Mouse (Mus musculus) 3134 (cell line): ENCODE results near the gene Mrpl34.

Experiments used
- DNase-seq: peaks from one replicate; pipeline ENCODE4 v3.0.0-alpha.2; 2011; ENCODE audit warnings: low spot score; ENCODE audit not compliant: insufficient read length; ENCODE audit errors: extremely low read depth

The Mrpl34 gene

GRCm38 (mm10) chr8:71468001-71468400 is 3.2 kb downstream of the Mrpl34 start:
- DNase-seq = no peak

- peak; percentile 98 for DNase-seq
These were observed 4.2 kb downstream of the Mrpl34 start, which contains the start of gene Dda1 for GRCm38 (mm10) chr8:71468916-71469315. TSS of gene Dda1 (plus strand) at chr8:71469199.

GRCm38 (mm10) chr8:71469411-71469810 is 4.7 kb downstream of the Mrpl34 start:
- peak; percentile 42 for DNase-seq

DNA sequence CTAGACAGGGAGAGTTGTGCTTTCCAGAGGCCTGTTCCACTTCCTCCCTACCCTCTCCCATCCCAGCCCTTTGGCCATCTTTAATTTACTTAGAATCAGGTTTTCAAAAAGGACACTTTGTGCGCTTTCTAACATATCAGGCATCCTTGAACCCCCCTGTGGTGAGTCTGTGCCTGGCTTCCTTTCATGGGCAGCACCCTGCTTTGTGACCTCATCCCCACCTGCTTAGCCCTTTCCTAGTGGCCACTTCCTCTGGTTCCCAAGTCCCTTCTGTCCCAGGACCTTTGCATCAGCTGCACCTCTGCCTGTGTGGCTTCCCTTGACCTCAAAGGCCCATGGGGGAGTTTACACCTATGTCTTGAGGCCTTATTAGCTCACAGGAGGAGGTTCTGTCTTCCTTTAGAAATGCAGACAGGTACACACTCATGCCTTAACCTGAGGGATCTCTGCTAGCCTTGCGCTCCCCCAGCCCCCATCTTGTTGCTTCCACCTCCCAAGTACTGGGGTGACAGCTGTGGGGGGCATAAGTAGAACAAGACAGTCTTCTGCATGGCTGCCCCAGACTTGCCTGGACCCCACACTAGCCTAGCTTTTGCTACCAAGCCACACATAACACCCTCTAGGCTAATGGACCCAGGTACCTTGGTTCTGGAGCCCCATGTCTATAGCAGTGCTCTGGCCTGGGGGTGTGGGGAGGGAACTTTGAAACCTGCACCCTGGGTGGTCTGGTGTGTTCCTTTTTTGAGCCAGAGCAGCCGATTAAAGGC is 5.6 kb downstream of the Mrpl34 start:
- no peak for DNase-seq

GRCm38 (mm10) chr8:71470913-71471255 is 6.1 kb downstream of the Mrpl34 start:
- no peak for DNase-seq

DNA sequence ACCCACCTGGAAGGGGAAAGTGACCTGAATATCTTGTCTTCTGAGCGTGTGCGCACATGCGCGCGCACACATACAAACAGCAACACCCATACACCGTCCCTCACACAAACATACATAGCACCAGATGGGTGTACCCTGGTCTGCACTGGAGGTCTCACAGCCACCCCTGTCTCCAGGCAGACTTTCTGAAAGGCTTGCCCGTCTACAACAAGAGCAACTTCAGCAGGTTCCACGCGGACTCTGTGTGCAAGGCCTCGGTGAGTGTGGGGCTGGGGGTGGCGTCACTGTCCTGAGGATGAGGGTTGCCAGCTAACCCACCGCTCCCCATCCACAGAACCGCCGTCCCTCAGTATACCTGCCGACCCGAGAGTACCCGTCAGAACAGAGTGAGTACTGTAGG is 7.1 kb downstream of the Mrpl34 start:
- no peak for DNase-seq

DNA sequence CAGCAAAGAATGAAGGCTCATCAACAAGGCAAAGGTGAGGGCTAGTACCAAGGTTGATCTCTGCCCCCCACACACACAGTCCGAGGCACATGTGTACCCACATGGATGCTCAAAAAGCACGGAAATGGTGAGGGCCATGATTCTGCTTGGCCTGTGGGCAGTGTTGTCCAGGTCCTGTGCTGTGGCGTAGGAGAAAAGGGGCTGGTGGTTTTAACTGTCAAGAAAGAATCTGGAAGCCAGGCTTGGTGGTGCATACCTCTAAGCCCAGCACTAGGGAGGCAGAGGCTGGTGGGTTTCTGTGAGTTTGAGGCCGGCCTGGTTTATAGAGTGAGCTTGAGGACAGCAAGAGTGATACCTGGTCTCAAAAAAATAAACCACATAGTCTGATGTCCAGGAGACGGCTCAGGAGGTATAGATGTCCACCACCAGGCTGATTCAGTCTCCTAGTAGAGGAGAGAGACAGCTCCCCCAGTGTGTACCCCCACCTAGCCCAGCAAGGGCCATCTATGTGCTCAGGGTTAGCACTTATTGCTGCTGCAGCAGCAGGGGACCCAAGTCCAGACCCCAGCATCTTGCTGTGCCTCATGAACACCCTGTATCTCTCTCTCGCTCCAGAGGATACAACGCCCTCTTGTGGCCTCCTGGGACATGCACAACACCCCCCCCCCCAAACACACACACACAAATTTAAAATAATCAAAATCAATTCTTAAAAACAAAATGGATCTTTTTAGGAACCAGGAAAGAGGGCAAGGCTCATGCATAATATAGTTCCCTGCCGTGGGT is 8.0 kb downstream of the Mrpl34 start:
- no peak for DNase-seq

GRCm38 (mm10) chr8:71474344-71474743 is 9.6 kb downstream of the Mrpl34 start:
- no peak for DNase-seq

DNA sequence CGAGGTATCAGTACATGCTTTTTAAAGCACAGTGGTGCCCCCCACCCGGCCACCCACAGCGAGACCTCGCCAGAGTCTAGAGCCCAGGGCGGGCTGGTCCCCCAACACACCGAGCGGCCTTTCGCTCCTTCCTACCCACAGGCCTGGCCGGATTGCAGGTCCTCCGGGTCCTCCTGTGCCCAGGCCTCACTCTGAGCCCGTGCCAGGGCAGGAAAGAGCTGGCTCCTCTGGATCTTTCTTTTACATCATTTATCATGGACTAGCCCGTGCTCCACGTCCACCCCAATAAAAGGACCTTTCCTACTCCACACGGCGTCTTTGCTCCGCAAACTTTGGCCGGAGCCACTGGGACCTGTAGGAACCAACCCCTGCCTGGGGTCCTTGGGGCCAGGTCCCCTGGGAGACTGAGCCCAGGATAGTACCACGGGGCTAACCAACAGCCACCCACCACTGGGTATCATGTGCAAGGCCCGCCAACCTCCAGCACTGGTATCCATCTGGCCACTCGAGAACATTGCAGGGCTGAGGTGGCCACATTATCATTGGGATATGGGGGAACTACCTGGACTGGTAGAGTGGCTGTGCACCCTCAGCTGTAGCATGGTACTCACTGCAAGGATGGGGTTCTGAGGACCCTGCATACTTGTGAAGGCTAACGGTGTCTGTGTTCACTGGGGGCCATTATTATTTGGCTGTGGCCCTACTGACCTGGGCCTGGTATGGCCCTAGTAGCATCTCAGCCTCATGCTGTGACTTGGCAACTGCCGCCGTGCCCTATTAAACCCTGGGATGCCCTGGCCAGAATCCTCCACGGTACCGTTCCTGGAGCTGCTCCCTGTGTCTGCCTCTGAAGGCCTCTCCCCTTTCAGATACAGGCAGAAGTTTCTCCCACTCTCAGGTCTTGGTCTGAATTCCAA is 10.3 kb downstream of the Mrpl34 start:
- no peak for DNase-seq

GRCm38 (mm10) chr8:71475702-71476075 is 10.9 kb downstream of the Mrpl34 start:
- DNase-seq = no peak

GRCm38 (mm10) chr8:71476099-71476940 is 11.6 kb downstream of the Mrpl34 start:
- peak; percentile 80 for DNase-seq

- no peak for DNase-seq
These were observed 12.6 kb downstream of the Mrpl34 start for GRCm38 (mm10) chr8:71477196-71477845.

DNA sequence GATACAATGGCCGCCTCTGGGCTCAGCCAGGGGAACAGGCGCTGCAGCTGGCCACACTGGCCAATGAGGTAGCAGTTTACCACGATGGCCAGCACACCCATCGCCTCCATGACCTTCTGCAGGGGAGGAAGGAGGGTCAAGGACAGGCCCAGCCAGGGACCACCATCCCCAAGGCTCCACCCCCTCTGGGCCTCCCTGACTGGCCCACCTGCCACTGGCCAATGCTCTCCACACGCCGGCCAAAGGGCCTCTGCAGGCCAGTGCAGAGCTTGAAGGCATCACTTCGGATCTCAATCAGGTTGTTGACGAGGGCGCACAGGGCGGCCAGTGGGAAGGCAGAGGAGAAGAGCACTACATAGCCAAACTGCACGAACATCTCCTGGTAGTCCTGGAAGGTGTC is 14.2 kb downstream of the Mrpl34 start:
- no peak for DNase-seq

GRCm38 (mm10) chr8:71483932-71484331 is 19.2 kb downstream of the Mrpl34 start:
- no peak for DNase-seq

DNA sequence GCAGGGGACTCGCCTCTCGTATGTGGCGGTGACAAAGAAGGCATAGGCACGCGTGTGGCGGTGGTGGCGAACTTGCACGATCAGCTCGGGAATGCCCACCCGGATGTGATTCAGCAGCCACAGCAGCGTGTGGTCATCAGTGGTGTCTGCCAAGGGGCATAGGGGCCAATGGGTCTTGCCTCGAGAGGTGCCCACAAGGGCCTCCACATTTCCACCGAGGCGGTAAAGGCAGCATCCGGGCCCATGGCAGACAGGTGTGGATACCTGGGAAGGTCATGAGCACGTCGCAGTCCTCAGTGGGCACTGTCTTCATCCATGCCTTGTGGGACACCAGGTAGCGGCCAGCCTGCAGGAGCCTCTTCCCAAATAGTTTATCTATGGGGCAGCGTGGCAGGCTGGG is 20.0 kb downstream of the Mrpl34 start:
- DNase-seq = peak; percentile 73

DNA sequence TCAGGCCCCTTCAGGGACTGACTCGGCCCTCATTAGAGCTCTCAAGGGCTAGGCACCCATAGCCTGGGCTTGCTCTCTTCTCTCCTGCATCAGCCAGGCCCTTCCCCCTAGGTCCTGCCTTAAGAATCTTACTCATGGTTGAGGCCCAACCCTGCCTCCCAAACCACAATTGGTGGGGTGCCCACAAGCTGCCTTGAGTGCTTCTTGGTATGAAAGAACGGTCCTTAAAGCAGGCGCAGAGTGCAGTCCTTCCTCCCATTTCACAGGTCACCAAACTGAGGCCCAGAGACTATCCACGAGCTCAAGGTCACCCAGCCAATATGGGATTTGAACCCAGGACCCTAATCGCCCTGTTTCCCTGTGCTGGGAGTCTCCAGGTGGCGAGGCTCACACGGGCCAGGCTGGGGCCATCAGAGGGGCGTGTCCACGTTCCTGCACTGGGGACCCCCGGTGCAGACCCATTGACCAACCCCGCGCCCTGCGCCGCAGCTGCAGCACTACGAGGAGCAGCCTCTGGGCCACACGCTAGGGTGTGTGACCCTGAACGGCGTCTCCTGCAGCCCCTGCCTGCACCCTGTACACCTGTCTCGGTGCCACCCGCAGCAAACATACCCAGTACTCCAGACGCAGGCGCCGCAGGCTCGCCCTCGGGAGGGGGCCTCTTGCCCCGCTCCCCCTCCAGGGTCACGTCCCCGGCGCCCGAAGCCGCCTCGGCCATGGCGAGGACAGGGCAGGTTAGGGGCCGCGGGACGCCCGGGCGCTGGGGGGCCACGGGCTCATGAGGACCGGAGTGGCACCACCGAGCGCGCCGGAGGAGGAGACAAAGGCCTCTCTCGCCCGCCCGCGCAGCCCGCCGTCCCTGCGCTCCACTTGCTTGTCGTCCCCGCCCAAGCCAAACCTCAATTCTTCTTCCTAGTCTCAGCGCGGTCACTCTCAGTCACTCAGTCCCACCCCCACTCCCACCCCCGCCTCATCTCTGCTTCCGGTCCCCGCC is 20.7 kb downstream of the Mrpl34 start, which contains the start of gene Ano8:
TSS of gene Ano8 (minus strand) at position 822 of the 994 bp plus-strand sequence.
- peak; percentile 88 for DNase-seq

DNA sequence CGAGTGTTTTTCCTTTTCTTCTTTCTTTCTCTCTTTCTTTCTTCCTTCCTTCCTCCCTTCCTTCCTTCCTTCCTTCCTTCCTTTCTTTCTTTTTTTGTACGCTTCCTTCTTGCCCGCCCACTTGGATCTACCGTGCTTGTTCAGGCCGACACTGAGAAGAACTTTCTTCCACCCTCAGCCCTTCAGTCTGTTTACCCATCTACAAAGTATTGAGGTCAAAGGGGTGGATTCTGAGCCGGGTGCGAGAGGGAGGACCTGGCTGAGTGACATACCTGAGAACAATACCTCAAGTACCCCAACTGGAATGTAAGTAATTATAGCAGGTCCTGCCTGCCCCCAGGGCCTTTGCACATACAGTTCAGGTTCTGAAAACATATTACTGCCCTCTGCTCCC is 21.4 kb downstream of the Mrpl34 start:
- DNase-seq = peak; percentile 45

DNA sequence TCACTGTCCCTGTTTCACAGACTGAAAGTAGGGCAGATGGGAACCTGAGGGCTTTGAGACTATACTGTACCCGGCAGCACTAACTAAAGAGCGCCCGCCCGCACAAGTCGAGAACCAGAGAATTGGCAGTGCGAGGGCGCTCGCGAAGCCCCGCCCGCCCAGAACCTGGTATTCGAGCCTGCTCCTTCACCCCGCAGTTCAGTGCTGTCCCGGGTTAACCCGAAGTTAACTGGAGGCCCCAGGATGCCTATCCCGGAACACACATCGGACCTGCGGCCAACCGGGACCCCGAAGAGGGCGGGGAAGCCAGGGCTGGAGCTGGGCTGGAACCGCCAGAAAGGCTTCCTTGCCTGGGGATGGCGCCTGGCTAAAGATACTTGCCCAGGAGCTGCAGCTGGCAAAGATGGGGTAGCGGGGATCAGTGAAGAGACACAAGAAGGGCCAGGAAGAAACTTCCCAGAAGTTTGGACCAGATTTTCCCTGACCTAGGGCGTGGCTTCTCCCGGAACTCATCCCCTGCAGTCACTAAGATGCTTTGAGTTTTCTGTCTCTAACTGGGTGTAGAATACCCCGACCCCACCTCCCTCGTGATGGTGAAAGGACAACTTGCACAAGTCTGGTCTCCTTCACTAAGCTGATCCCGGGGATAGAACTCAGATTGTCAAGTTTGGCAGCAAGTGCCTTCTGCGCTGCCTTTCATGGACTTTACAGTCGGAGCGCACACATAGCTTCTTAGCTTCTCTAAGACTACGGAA is 23.1 kb downstream of the Mrpl34 start, which contains the start of gene Gtpbp3:
TSS of gene Gtpbp3 (plus strand) at position 413 of the 755 bp plus-strand sequence.
- DNase-seq = peak; percentile 83
